20 mouse cellular contexts compared by ENCODE assay signal in the genomic region with DNA sequence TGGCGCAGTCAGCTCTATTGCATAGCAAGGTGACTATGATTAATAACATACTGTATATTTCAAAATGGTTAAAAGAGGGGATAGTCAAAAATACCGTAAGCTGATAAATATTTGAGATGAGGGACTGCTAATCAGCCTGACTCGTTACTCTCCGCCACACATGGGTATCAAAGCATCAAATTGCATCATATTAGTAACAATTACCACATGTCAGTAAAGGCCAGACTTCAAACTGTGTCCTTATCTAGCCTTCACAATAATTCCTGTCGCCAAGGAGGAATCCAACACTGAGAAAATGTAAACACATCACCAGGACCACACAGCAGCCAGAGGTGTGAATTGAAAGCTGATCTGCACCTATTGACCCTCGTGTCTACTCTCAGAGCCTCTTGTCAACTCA. TPM values are rescaled to one million over a fixed set of nuclear protein-coding genes. Genes with fewer than 3 reads are reported as not detected.
DNase-seq lines count a peak whose midpoint lies in the region; ATAC-seq and TF ChIP-seq lines count a peak whose summit lies in the region.
"Had no signal": no experiment of that assay in that cellular context is flagged by ENCODE, and none has a peak within 500 bp of the region (broad histone marks: within the 10 kb centered on the region; RNA-seq: fewer than 3 reads in every experiment).

No protein-coding gene starts in this region.

- H3K27me3 ChIP-seq in MEL (ENCODE audit: control insufficient read depth in 1 of 2, insufficient read depth in 2 of 2, low read length in 2 of 2), result no peaks in the 10 kb centered on the region
- peaks cover 4% of the 10 kb centered on the region; the same call in 1 of the 2 replicates for H3K27me3 ChIP-seq in heart, embryonic 12.5 days (replicated peaks)
- H3K27me3 ChIP-seq: CH12.LX had no signal

- 45% methylated on average over 6 of the region's 6 CpGs for WGBS in heart, embryonic 12.5 days

- H3K4me3 ChIP-seq in MEL (ENCODE audit: control insufficient read depth in 1 of 2, insufficient read depth in 1 of 2, low read depth in 2 of 2, low read length in 2 of 2), result no peak overlapping the region
- no peak overlapping the region for H3K4me3 ChIP-seq in heart, embryonic 12.5 days

- TF ChIP-seq POLR2A in MEL (IDR thresholded peaks at IDR 0.05; ENCODE audit: control insufficient read depth in 1 of 2, insufficient read depth in 1 of 2, low read depth in 1 of 2, low read length in 2 of 2, poor library complexity in 1 of 2), result no peak

- DNase-seq in testis, postnatal 10 days (ENCODE audit: low spot score), result peak; percentile 16
- DNase-seq in testis, postnatal 14 days (ENCODE audit: low spot score), result no peak
- DNase-seq in MEL (ENCODE audit: low read depth, low spot score), result no peak
- DNase-seq: adrenal gland, adult 2 months; adrenal gland, adult 8-10 months; adrenal gland, postnatal 10 days; adrenal gland, postnatal 14 days; adrenal gland, postnatal 25 days; adrenal gland, postnatal 36 days; B cell, adult 2 months; cerebellum, adult 11 months; cerebellum, adult 11-12 months; cerebellum, adult 18-20 months; cerebellum, adult 2 months had no signal

- H3K4me1 ChIP-seq in MEL (ENCODE audit: control insufficient read depth in 1 of 2, insufficient read depth in 2 of 2, low read length in 2 of 2), result peaks cover 9 to 18% of the 10 kb centered on the region in 2 experiments
- H3K4me1 ChIP-seq in heart, embryonic 12.5 days (replicated peaks), result no peaks in the 10 kb centered on the region

- no peak overlapping the region for H3K27ac ChIP-seq in MEL (ENCODE audit: control insufficient read depth, low read depth, low read length)
- no peak overlapping the region for H3K27ac ChIP-seq in heart, embryonic 12.5 days (ENCODE audit: poor library complexity, severe bottlenecking)

- peaks cover 0 to 9% of the 10 kb centered on the region in 2 experiments; a peak in 2 of 4 replicates for H3K36me3 ChIP-seq in MEL (ENCODE audit: control insufficient read depth in 1 of 2, insufficient read depth in 2 of 2, low read length in 2 of 2)
- no peaks in the 10 kb centered on the region for H3K36me3 ChIP-seq in heart, embryonic 12.5 days
- H3K36me3 ChIP-seq: G1E had no signal

- TF ChIP-seq CTCF in MEL (IDR thresholded peaks at IDR 0.05 in 2 of 3, conservative IDR thresholded peaks at IDR 0.05 in 1 of 3; ENCODE audit: control insufficient read depth in 1 of 3, insufficient read depth in 1 of 3, low read depth in 2 of 3, low read length in 3 of 3, poor library complexity in 1 of 3, severe bottlenecking in 1 of 3), result no peak

- no peaks in the 10 kb centered on the region for H3K9me3 ChIP-seq in MEL (replicated peaks; ENCODE audit: insufficient read depth, low read length)
- H3K9me3 ChIP-seq in heart, embryonic 12.5 days (replicated peaks), result no peaks in the 10 kb centered on the region
- H3K9me3 ChIP-seq: G1E had no signal

- no peaks in the 10 kb centered on the region for H3K79me2 ChIP-seq in MEL (ENCODE audit: control insufficient read depth, insufficient read depth, low read length, poor library complexity)

- no peak overlapping the region for H3K9ac ChIP-seq in MEL (ENCODE audit: control insufficient read depth, low read depth, low read length, poor library complexity, severe bottlenecking)
- no peak overlapping the region for H3K9ac ChIP-seq in heart, embryonic 12.5 days

- TF ChIP-seq EP300 in MEL (IDR thresholded peaks at IDR 0.05; ENCODE audit: low read depth in 1 of 2, low read length in 2 of 2), result peak in 1 of 2 experiments; percentile 56; a peak in 1 of 4 replicates

- no peak for TF ChIP-seq RAD21 in MEL (IDR thresholded peaks at IDR 0.05; ENCODE audit: low read depth, low read length)

- ATAC-seq in heart, embryonic 12.5 days (ENCODE audit: insufficient number of reproducible peaks, low FRiP score), result no peak
- ATAC-seq: activated CD4-positive, CD25-positive, alpha-beta regulatory T cell, adult 4 months; CD4-positive, CD25-positive, alpha-beta regulatory T cell, adult 4 months; Patski had no signal

- H3K4me2 ChIP-seq in heart, embryonic 12.5 days, result no peak overlapping the region

TF ChIP-seq in MEL, 35 proteins besides CTCF, POLR2A, EP300 and RAD21:
- TF ChIP-seq TCF12 (IDR thresholded peaks at IDR 0.05; ENCODE audit: low read depth, low read length) (peak; percentile 63; the same call in 1 of the 2 replicates), GATA1 (IDR thresholded peaks at IDR 0.05; ENCODE audit: low read depth, low read length) (no peak), CHD1 (IDR thresholded peaks at IDR 0.05; ENCODE audit: low read depth, low read length) (no peak), ETS1 (IDR thresholded peaks at IDR 0.05; ENCODE audit: low read depth, low read length) (peak; percentile 46; the same call in 1 of the 2 replicates), GABPA (IDR thresholded peaks at IDR 0.05; ENCODE audit: low read depth, low read length) (no peak)

RNA-seq across cellular contexts. Expression of gene Ano6, which starts 30.8 kb away (rescaled TPM):
- 66.6 and 69.4 TPM in 2 replicates for total RNA-seq in MEL (2012; rRNA removed)
- 10 to 100 TPM; 54.8 to 61.4 TPM for polyA plus RNA-seq in MEL (2012; ENCODE audit: insufficient read depth in 1 of 2, insufficient read length in 2 of 2, low read depth in 1 of 2, low replicate concordance in 2 of 2, missing spikeins in 1 of 2)
- 45.7 and 49.5 TPM in 2 replicates for polyA plus RNA-seq in heart, embryonic 12.5 days (2016; fragmentation: Nextera tagmentation; extraction: Ambion mirVana)
